Mouse (Mus musculus) liver, embryonic 13.5 days (tissue): ENCODE measurements around the gene Dhx58. TPM values are rescaled to one million over a fixed set of nuclear protein-coding genes. Genes with fewer than 3 reads are reported as not detected.
"Not testable (repeated sequence)": the region's sequence is repeated elsewhere in the genome, so short reads cannot be mapped to it uniquely, and the experiment has no call there.

ENCODE experiments used
- ATAC-seq: fragments of 200-750 bp; cut with Nextera tagmentation; 2 replicates; pipeline ENCODE4 v1.8.0; 2017; ENCODE audit warnings: low read depth, mild to moderate bottlenecking, moderate number of reproducible peaks, moderate library complexity
- DNase-seq: peaks from one replicate; pipeline ENCODE4 v3.0.0; 2022
- H3K27ac ChIP-seq: fragments of 300-500 bp; sonication (generic); 2 replicates; pipeline ENCODE4 v1.5.1; 2015; ENCODE audit warnings: moderate library complexity, mild to moderate bottlenecking, inconsistent platforms
- H3K27me3 ChIP-seq: fragments of 300-500 bp; sonication (generic); 2 replicates; pipeline ENCODE4 v1.6.1; 2015; ENCODE audit warnings: mild to moderate bottlenecking, inconsistent platforms
- H3K36me3 ChIP-seq: fragments of 300-500 bp; sonication (generic); 2 replicates; pipeline ENCODE4 v1.6.1; 2015; ENCODE audit warnings: mild to moderate bottlenecking, inconsistent platforms
- H3K4me1 ChIP-seq: fragments of 300-500 bp; sonication (generic); replicated peaks from 2 replicates; pipeline ENCODE4 v1.6.1; 2015; ENCODE audit warnings: inconsistent platforms
- H3K4me2 ChIP-seq: fragments of 300-500 bp; sonication (generic); 2 replicates; pipeline ENCODE4 v1.6.1; 2015; ENCODE audit warnings: inconsistent platforms, mild to moderate bottlenecking, moderate library complexity
- H3K4me3 ChIP-seq: fragments of 300-500 bp; sonication (generic); replicated peaks from 2 replicates; pipeline ENCODE4 v1.5.1; 2015; ENCODE audit warnings: mild to moderate bottlenecking, inconsistent platforms
- H3K9ac ChIP-seq: fragments of 300-500 bp; sonication (generic); 2 replicates; pipeline ENCODE4 v1.6.1; 2015; ENCODE audit warnings: mild to moderate bottlenecking, inconsistent platforms
- H3K9me3 ChIP-seq: fragments of 300-500 bp; sonication (generic); replicated peaks from 2 replicates; pipeline ENCODE4 v1.6.1; 2016; ENCODE audit warnings: inconsistent platforms
- WGBS: fragments of 180-500 bp; shearing (Covaris S2); methylation state at CpG from one replicate; pipeline ENCODE4 v1.1.7; 2015; ENCODE audit not compliant: insufficient replicate concordance; 5-methylcytosine and 5-hydroxymethylcytosine counted together
- polyA plus RNA-seq: library from polyadenylated mRNA; unstranded; fragments of >200 nt; fragmentation: Nextera tagmentation; extraction: Ambion mirVana; gene quantifications from 2 replicates; pipeline ENCODE4 v1.2.1, GENCODE M21; 2015

The Dhx58 gene
- polyA plus RNA-seq, 1 experiment from 2014 or later = 1.7 TPM

DNA sequence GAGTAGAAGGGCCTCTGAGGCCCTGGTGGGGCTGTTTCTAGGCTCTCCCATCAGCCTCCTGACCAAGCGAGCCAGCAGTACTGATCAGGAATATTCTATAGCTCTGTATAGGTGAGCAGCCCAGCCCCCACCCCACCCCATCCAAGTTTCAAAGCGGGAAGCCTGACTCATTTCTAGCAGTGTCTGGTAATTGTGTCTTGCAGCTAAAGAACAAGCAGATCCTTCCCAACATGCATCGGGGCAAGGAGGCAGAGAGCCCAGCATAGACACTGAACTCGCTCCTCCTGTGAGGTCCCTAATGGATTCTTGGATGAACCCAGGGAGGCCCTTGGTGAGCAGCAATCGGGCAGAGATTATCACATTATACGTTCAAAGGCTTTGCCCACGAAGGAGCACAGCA is 26.3 kb downstream of the Dhx58 start:
- Histone ChIP-seq H3K4me2 (no peak overlapping the region), H3K4me3 (no peak overlapping the region), H3K27ac (no peak overlapping the region), H3K27me3 (peaks cover 40% of the 10 kb centered on the region), H3K9me3 (no peaks in the 10 kb centered on the region), H3K4me1 (no peaks in the 10 kb centered on the region), H3K36me3 (no peaks in the 10 kb centered on the region), H3K9ac (no peak overlapping the region)
- ATAC-seq = no peak
- 46% methylated on average over 7 of the region's 7 CpGs for WGBS
- no peak for DNase-seq

GRCm38 (mm10) chr11:100673169-100673568 is 30.9 kb downstream of the Dhx58 start:
- Histone ChIP-seq H3K27me3 (peaks cover 51% of the 10 kb centered on the region), H3K9ac (no peak overlapping the region), H3K4me2 (0 out of 2 replicates have a peak overlapping the region, but pooled peaks have one; percentile 6), H3K9me3 (no peaks in the 10 kb centered on the region), H3K27ac (no peak overlapping the region), H3K36me3 (no peaks in the 10 kb centered on the region), H3K4me3 (no peak overlapping the region), H3K4me1 (no peaks in the 10 kb centered on the region)
- 9% methylated on average over 23 of the region's 23 CpGs for WGBS
- DNase-seq (no peak), ATAC-seq (no peak)

DNA sequence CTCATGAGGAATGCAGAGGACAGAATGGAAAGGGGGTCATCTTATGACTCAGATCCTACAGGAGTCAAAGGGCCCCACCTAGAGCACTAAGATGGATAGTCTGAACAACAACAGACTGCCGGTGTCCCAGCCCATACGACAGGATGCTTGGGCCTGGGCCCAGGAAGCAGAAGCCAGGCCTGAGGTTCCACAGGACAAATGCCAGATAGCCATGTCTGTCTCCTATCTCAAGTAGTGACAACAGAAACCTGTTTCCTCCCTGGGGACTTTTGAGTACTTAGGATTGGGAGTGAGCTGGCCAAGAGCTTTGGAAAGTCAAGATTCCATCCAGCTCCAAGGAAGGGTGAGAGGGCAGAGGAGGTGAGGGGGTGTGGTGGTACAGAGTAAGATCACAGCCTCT is 32.1 kb downstream of the Dhx58 start:
- H3K4me3 ChIP-seq = no peak overlapping the region
- 27% methylated on average over 2 of the region's 2 CpGs for WGBS
- H3K9me3 ChIP-seq = no peaks in the 10 kb centered on the region
- ATAC-seq (no peak), DNase-seq (no peak)
- H3K36me3 ChIP-seq = no peaks in the 10 kb centered on the region
- no peak overlapping the region for H3K4me2 ChIP-seq
- H3K27me3 ChIP-seq = peaks cover 44% of the 10 kb centered on the region
- no peaks in the 10 kb centered on the region for H3K4me1 ChIP-seq
- no peak overlapping the region for H3K9ac ChIP-seq
- H3K27ac ChIP-seq = no peak overlapping the region

GRCm38 (mm10) chr11:100671049-100671448 is 33.0 kb downstream of the Dhx58 start:
- H3K9ac ChIP-seq = no peak overlapping the region
- ATAC-seq (no peak), DNase-seq (no peak)
- no peak overlapping the region for H3K4me2 ChIP-seq
- H3K27ac ChIP-seq = no peak overlapping the region
- H3K9me3 ChIP-seq = no peaks in the 10 kb centered on the region
- H3K36me3 ChIP-seq = no peaks in the 10 kb centered on the region
- peaks cover 44% of the 10 kb centered on the region for H3K27me3 ChIP-seq
- 38% methylated on average over 1 of the region's 1 CpGs for WGBS
- H3K4me3 ChIP-seq = no peak overlapping the region
- H3K4me1 ChIP-seq = no peaks in the 10 kb centered on the region

- no peak overlapping the region for H3K4me3 ChIP-seq
- H3K36me3 ChIP-seq = no peaks in the 10 kb centered on the region
- no peak overlapping the region for H3K4me2 ChIP-seq
- no peak overlapping the region for H3K9ac ChIP-seq
- 66% methylated on average over 10 of the region's 10 CpGs for WGBS
- DNase-seq (no peak), ATAC-seq (no peak)
- H3K9me3 ChIP-seq = no peaks in the 10 kb centered on the region
- H3K4me1 ChIP-seq = peaks cover 13% of the 10 kb centered on the region
- peaks cover 3% of the 10 kb centered on the region; the same call in 1 of the 2 replicates for H3K27me3 ChIP-seq
- no peak overlapping the region for H3K27ac ChIP-seq
Measured at GRCm38 (mm10) chr11:100659806-100660205, 44.3 kb downstream of the Dhx58 start.

DNA sequence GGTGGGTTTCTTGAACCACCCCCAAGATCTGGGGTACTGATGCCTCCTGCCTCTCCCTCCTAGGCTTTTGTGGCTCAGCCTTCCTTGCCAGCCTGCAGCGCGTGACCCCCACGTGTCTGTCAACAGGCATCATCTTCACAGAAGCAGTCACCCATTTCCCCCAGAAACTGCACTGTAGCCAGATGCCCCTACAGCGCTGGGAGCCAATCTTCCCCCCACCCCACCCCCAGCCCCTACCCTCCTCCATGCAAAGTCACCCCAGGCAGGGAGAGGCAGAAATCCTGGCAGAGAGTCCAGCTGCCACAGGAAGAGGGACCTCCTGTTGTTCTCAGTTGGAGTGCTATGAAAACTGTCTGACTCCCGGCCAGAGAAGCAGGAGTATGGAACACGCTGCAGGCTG is 47.6 kb downstream of the Dhx58 start:
- no peak overlapping the region for H3K27ac ChIP-seq
- WGBS = 26% methylated on average over 6 of the region's 6 CpGs

GRCm38 (mm10) chr11:100655589-100655988 is 48.5 kb downstream of the Dhx58 start:
- not testable (repeated sequence) for H3K27ac ChIP-seq, H3K9ac ChIP-seq, H3K9me3 ChIP-seq, DNase-seq, H3K4me2 ChIP-seq, H3K4me3 ChIP-seq, H3K36me3 ChIP-seq, ATAC-seq
- WGBS = 40% methylated on average over 3 of the region's 3 CpGs
- Histone ChIP-seq H3K27me3 (peaks cover 18% of the 10 kb centered on the region), H3K4me1 (peaks cover 13% of the 10 kb centered on the region)

More for the DNA sequence above, 47.6 kb downstream of the Dhx58 start:
- DNase-seq = no peak
- Histone ChIP-seq H3K9ac (no peak overlapping the region), H3K9me3 (no peaks in the 10 kb centered on the region), H3K4me2 (no peak overlapping the region), H3K4me1 (peaks cover 13% of the 10 kb centered on the region), H3K27me3 (peaks cover 10% of the 10 kb centered on the region), H3K36me3 (no peaks in the 10 kb centered on the region), H3K4me3 (no peak overlapping the region)
- ATAC-seq = no peak

DNA sequence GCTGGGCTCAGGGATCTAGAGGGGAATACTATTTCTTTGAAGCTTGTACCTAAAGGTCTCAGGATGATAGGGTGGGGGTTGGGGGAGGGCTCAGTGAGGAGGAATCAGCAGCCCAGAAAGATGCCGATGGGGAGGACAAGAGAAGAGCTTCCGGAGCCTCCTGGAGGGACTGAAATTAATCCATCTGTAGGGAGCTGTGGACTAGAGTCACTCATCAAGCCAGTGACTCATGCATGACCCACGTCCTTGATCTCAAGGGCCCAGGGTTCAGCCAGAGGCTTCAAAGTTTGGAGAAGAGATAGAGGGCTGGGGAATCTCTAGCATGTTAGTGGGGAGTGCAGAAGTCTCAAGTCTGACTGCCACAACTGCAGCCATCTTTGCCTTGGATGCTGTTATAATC is 52.3 kb downstream of the Dhx58 start:
- peaks cover 8% of the 10 kb centered on the region; the same call in 1 of the 2 replicates for H3K4me1 ChIP-seq
- 24% methylated on average over 3 of the region's 3 CpGs for WGBS
- DNase-seq (no peak), ATAC-seq (no peak)
- H3K4me2 ChIP-seq = no peak overlapping the region
- H3K4me3 ChIP-seq = no peak overlapping the region
- H3K9ac ChIP-seq = no peak overlapping the region
- H3K36me3 ChIP-seq = no peaks in the 10 kb centered on the region
- H3K9me3 ChIP-seq = no peaks in the 10 kb centered on the region
- H3K27me3 ChIP-seq = peaks cover 40% of the 10 kb centered on the region
- no peak overlapping the region for H3K27ac ChIP-seq

DNA sequence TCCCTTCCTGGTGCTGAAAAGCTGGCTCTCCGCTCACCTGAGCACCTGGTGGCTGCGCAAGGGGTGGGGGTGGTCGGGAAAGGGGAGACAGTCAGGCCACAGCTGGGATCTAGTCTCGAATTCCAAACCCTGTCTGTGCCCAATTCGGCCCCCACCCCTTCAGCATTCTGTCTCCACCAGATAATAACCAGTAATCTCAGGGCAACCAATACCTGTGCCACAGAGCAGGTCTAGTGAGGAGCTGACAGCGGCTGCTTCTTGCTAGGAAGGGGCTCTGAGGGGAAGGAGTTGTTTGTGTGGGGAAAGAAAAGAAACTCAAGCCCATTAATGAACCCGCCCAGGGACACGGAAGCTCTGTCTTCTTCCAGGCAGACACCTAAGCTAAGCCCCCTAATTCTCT is 52.9 kb downstream of the Dhx58 start:
- no peaks in the 10 kb centered on the region for H3K9me3 ChIP-seq
- ATAC-seq = no peak
- H3K27ac ChIP-seq = no peak overlapping the region
- no peak overlapping the region for H3K4me2 ChIP-seq
- no peak overlapping the region for H3K4me3 ChIP-seq
- H3K9ac ChIP-seq = no peak overlapping the region
- peaks cover 2% of the 10 kb centered on the region; the same call in 1 of the 2 replicates for H3K4me1 ChIP-seq
- peaks cover 40% of the 10 kb centered on the region for H3K27me3 ChIP-seq
- DNase-seq = no peak
- WGBS = 10% methylated on average over 8 of the region's 8 CpGs
- H3K36me3 ChIP-seq = no peaks in the 10 kb centered on the region

GRCm38 (mm10) chr11:100648405-100648804 is 55.7 kb downstream of the Dhx58 start:
- no peak overlapping the region for H3K4me3 ChIP-seq
- no peak overlapping the region for H3K4me2 ChIP-seq
- no peaks in the 10 kb centered on the region for H3K4me1 ChIP-seq
- H3K9ac ChIP-seq = no peak overlapping the region
- H3K9me3 ChIP-seq = no peaks in the 10 kb centered on the region
- H3K27me3 ChIP-seq = peaks cover 51% of the 10 kb centered on the region
- no peak overlapping the region for H3K27ac ChIP-seq
- 80% methylated on average over 8 of the region's 8 CpGs for WGBS
- no peaks in the 10 kb centered on the region for H3K36me3 ChIP-seq
- ATAC-seq = no peak
- DNase-seq = no peak

GRCm38 (mm10) chr11:100646265-100646664 is 57.8 kb downstream of the Dhx58 start:
- H3K4me2 ChIP-seq = no peak overlapping the region
- DNase-seq (peak; percentile 45), ATAC-seq (no peak)
- peaks cover 50% of the 10 kb centered on the region for H3K27me3 ChIP-seq
- WGBS = 0% methylated on average over 1 of the region's 1 CpGs
- no peaks in the 10 kb centered on the region for H3K36me3 ChIP-seq
- H3K9me3 ChIP-seq = no peaks in the 10 kb centered on the region
- no peak overlapping the region for H3K9ac ChIP-seq
- H3K27ac ChIP-seq = no peak overlapping the region
- no peak overlapping the region for H3K4me3 ChIP-seq
- H3K4me1 ChIP-seq = no peaks in the 10 kb centered on the region
